Mouse (Mus musculus) inflammation-experienced regulatory T-cells, adult 6 months (primary cell): ENCODE measurements around the gene Nptn. TPM values are rescaled to one million over a fixed set of nuclear protein-coding genes. Genes with fewer than 3 reads are reported as not detected.

ENCODE experiments used
- ATAC-seq: one replicate; pipeline ENCODE4 v1.8.0; 2017
- polyA plus RNA-seq, 3 experiments: library from polyadenylated mRNA; unstranded; fragments of 100-300 nt; shearing (Covaris generic); gene quantifications; one replicate each; pipeline ENCODE4 v1.2.1; 2017

The Nptn gene
- polyA plus RNA-seq, 3 experiments from 2014 or later: 85.5 to 164 (median 109) TPM

DNA sequence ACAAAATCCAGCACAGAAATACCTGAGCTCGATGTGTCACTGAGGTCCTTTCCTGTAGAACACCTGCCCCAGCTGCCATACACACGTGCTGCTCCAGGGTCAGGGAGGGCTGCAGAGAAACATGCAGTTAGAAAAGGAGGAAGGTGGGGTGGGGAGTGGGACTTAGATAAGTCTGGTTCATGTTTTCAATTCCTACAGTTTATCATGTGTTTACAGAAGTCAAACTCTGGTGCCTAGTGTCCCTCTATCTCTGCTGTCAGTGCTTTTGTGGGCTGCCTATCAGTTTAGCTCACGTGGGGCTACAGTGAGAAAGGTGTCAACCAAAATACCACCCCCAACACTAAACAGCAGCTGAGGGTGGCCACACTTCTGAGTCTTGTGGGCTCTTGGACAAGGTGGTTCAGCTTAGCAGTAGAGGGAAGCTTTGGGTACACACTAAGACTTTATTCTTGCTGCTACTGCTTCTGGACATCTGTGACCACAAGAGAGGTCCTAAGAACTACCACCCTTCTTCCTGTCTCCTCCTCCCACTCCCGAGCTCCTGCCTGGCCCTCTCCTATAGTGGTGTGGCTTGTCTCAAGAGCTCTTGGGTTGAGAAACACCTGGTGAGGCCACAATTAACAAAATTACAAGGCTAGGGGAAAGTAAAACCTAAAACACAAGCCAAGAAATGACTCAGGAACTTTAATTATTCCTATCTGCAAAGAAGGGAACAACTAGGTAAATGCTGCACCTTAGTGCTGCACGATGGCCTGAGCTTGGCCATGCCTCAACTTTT, 75.9 kb downstream of the Nptn start:
- no peak for ATAC-seq

- no peak for ATAC-seq
These were observed 76.7 kb downstream of the Nptn start for GRCm38 (mm10) chr9:58658596-58659309.

- no peak for ATAC-seq
These were observed 77.3 kb downstream of the Nptn start for GRCm38 (mm10) chr9:58659331-58659730.

- ATAC-seq: no peak
These were observed 77.9 kb downstream of the Nptn start for GRCm38 (mm10) chr9:58659989-58660388.

DNA sequence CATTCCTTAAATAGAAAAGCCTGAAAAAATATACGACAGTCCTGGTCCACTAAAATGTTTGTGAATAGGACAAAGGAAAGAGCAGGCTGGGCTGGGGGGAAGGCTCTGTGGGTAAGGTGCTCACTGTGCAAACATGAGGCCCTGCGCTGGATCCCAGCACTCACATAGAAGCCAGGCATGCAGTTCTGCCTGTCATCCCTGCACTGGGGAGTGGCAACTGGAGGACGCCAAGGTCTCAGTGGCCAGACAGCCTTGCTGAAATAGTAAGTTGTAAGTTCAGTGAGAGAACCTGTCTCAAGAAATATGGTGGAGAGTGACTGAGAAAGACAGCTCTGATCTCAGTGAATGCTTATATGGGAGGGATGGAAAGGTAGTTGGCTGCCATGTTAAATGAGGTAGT, 78.6 kb downstream of the Nptn start:
- no peak for ATAC-seq

GRCm38 (mm10) chr9:58662007-58662406, 80.0 kb downstream of the Nptn start:
- ATAC-seq: no peak

DNA sequence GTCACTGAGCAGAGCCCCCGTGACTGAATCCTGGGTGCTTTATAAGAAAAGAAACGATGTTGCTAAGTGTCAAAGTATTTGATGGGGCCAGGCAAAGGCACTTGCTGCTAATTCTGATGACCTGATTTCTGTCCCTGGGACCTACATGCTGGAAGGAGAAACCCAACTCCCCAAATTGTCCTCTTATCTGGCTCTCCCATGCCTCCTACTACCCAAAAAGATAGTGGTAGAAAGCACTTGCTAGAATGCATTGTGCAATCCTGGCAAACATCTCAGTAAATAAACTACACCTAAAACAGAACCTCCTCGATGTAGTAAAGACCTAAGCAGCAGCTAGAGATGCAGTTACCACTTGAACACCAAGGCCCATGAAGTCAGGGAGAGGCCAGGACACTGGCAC, 80.8 kb downstream of the Nptn start:
- ATAC-seq: no peak

- ATAC-seq: no peak
These were observed 83.5 kb downstream of the Nptn start for GRCm38 (mm10) chr9:58665492-58665891.

DNA sequence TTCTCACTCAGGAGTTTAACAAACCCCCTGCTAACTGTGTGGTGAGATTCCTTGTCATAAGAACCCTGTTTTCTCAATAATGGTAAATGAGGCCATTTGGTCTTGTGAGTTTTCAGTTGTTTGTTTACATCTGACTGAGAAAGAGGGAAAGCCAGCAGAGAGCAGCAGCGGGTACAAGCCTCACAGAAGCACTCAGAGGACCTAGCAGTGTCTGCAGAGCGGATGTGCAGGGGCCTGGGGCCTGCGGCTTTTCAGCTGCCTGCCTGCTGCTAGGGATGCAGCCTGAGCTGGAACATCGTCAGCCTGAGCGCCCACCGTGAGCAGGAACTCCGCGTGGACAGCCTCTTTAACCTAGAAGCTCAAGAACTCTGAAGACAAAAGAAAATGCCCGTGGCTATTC, 84.2 kb downstream of the Nptn start:
- no peak for ATAC-seq

- ATAC-seq: no peak
These were observed 85.2 kb downstream of the Nptn start for GRCm38 (mm10) chr9:58667244-58667643.

DNA sequence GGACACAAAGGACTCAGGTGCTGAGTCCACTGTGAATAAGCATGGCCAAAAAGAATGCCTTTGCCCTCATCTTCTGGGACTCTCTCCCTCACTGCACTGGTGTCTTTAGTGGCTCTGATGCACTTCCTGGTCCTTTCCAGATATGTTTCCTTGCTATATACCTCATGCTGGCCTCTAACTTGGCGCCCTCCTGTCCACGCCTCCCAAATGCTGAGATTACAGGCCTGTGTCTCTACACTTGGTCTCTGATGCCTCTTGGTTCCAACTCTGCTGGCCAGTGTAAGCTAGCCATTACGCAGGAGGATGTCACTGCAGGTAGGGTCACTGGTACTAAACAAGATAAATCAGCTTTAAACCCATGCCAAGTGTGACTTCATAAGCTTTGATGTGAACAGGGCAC, 86.1 kb downstream of the Nptn start:
- no peak for ATAC-seq

- ATAC-seq: no peak
These were observed 87.0 kb downstream of the Nptn start for GRCm38 (mm10) chr9:58669071-58669470.

GRCm38 (mm10) chr9:58669819-58670218, 87.8 kb downstream of the Nptn start:
- ATAC-seq: no peak

DNA sequence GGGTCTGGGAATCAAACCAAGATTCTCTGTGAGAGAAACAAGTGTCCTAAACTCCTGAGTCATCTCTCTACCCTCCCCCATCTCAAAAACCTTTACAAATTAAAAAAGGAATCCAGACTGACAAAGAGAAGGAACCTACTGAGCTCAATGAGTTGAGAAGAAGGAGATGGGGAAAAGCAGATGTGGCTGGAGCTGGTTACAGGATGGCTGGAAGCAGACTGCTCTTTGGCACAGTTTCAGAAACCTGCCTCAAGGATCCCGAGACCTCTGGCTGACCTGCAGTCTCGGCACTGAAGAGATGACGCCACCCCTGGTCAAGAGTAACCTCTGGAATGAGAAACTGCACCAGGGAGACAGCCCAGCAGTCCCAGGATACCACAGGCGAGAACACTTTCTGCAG, 90.4 kb downstream of the Nptn start:
- no peak for ATAC-seq

DNA sequence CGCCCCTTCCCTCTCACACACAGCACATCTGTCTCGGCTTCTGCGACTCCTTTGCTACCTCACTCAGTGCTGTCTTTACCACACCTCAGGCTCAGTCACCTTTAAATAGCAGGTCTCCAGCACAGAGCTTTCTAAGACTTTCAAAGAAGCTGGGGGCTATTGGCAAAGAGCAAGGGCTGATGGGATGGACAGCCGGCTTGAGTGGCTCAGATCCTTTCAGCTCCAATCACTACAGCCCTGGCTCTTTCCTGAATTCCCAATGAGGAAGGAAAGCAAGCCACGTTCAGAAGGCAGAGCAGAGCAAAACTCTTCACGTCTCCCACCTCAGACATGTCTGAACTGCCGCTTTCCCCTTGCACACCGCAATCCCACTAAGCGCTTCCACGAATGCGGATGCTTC, 92.7 kb downstream of the Nptn start:
- ATAC-seq: no peak

DNA sequence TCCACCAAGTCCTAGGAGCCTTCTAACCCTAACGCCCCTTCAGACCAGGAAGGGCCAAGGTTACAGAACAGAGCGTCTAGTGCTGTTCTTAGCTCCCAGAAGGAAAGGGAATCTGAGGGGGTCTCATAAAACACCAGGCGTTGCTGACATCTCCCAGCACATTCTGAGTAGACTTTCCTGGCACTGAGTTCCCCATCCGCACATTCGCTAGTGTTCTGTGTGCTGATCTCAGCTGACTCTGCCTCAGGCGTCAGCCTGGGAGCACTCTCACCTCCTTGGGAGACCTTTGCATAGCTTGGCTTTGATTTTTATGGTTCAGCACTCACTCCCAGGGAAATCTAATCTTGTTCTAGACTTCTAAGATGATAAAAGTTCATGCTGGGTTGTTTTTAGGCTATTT, 93.3 kb downstream of the Nptn start:
- no peak for ATAC-seq

GRCm38 (mm10) chr9:58681411-58681810, 99.4 kb downstream of the Nptn start:
- no peak for ATAC-seq

GRCm38 (mm10) chr9:58682106-58682505, 100.1 kb downstream of the Nptn start:
- ATAC-seq: no peak

DNA sequence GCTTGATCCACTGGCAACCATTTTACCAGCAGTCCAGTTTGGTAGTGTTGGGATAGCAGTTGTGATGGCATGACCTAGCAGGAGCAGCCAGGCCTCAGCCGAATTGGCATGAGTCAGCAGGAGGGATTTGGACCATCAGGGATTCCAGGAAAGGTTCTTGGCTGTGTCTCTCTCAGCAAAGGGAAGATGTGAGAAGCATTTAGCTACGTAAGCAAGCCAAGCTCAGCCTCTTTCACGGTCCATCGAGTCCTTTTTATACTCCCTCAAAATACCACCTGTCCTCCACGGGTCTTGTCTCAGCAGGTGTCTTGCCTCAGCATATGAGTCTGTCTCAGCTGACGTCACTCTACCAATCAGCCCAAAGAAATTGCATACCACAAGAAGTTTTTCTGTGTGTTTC, 101.3 kb downstream of the Nptn start:
- no peak for ATAC-seq

DNA sequence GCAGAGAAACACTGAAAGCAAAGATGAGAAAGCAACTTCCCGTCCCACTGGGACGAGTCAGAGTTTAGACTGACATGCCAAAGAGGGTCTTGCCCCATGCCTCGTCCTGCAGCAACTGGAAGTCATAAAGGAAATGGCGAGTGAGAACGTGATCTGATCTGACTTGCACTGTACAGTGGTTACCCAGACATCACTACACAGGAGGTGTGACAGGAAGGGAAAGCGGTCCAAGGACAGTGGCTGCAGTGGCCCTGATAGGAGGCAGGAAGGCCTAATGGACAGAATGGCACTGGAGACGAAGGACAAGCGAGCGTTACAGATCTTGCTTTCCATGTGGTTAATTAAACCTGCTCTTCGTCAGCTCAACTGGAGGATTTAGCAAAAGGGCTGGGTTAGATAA, 103.2 kb downstream of the Nptn start:
- ATAC-seq: no peak

DNA sequence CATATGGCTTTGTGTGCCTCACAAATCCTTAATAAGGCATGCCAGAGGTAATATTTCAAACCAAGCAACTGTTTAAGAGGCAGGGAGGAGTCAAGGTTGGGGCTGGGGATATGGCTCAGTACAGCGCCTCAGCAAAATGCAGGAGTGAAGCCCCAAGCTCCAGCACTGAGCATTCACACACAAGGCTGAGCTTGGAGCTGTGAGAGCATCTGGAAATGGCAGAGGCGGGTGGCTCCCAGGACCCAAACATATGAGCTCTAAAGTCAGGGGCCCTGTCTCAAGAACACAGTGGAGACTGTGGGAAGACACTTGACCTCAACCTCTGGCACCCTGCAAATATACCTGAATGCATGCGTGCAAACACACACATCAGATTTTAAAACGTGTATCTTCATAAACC, 106.0 kb downstream of the Nptn start:
- ATAC-seq: no peak

DNA sequence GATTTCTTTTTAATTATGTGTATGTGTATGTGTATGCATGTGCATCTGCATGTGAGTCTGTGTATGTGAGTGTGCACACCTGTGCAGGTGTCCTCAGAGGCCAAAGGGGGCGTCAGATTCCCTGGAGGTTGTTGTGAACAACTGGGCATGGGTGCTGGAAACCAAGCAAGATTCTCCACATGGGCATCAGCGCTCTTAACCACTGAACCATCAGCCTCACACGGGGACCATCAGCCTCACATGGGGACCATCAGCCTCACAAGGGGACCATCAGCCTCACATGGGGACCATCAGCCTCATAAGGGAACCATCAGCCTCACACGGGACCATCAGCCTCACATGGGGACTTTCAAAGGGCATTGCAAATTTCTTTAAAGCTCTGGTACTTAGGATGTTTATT, 108.7 kb downstream of the Nptn start:
- no peak for ATAC-seq

GRCm38 (mm10) chr9:58691471-58691870, 109.4 kb downstream of the Nptn start:
- ATAC-seq: no peak

- no peak for ATAC-seq
These were observed 116.4 kb downstream of the Nptn start for GRCm38 (mm10) chr9:58698486-58698885.
